Mouse (Mus musculus): ENCODE data around the gene Pnpla8. TPM values are rescaled to one million over a fixed set of nuclear protein-coding genes. Genes with fewer than 3 reads are reported as not detected.
A peak's percentile ranks its signal among the peaks of the same experiment; 100 is the strongest.

The Pnpla8 gene
- polyA plus RNA-seq, 2 experiments, result 29.6 to 63.8 TPM

- no peak overlapping the region for H3K9ac ChIP-seq (ENCODE audit: low read depth, low read length, severe bottlenecking)
- H3K4me2 ChIP-seq (replicated peaks; ENCODE audit: low read depth, low read length, severe bottlenecking), result no peak overlapping the region
- peaks cover 34% of the 10 kb centered on the region for H3K36me3 ChIP-seq (ENCODE audit: control insufficient read depth, insufficient read depth, low read length)
- no peak overlapping the region for H3K4me3 ChIP-seq (replicated peaks; ENCODE audit: low read length)
- no peak overlapping the region for H3K27ac ChIP-seq (replicated peaks; ENCODE audit: low read depth, low read length)
- no peaks in the 10 kb centered on the region for H3K9me3 ChIP-seq (ENCODE audit: control insufficient read depth, low read length)
- no peak for TF ChIP-seq POLR2A (IDR thresholded peaks at IDR 0.05; ENCODE audit: borderline replicate concordance, extremely low read depth, insufficient read depth, insufficient read length)
- no peaks in the 10 kb centered on the region for H3K4me1 ChIP-seq (ENCODE audit: control insufficient read depth, insufficient read depth, low read length)
- H3K27me3 ChIP-seq (ENCODE audit: control insufficient read depth, insufficient read depth, low read length), result no peaks in the 10 kb centered on the region
- DNase-seq (ENCODE audit: low spot score), result peak; percentile 57
- ATAC-seq (ENCODE audit: low FRiP score, low read depth), result no peak
Measured at GRCm38 (mm10) chr12:44292281-44292680, 71.1 kb downstream of the Pnpla8 start.

- no peak for TF ChIP-seq POLR2A (IDR thresholded peaks at IDR 0.05; ENCODE audit: borderline replicate concordance, extremely low read depth, insufficient read depth, insufficient read length)
- ATAC-seq (ENCODE audit: low FRiP score, low read depth) (no peak), DNase-seq (ENCODE audit: low spot score) (no peak)
- H3K4me1 ChIP-seq (ENCODE audit: control insufficient read depth, insufficient read depth, low read length), result no peaks in the 10 kb centered on the region
- H3K9me3 ChIP-seq (ENCODE audit: control insufficient read depth, low read length), result no peaks in the 10 kb centered on the region
- H3K27ac ChIP-seq (replicated peaks; ENCODE audit: low read depth, low read length), result no peak overlapping the region
- H3K4me2 ChIP-seq (replicated peaks; ENCODE audit: low read depth, low read length, severe bottlenecking), result no peak overlapping the region
- H3K4me3 ChIP-seq (replicated peaks; ENCODE audit: low read length), result no peak overlapping the region
- H3K36me3 ChIP-seq (ENCODE audit: control insufficient read depth, insufficient read depth, low read length), result peaks cover 17% of the 10 kb centered on the region
- no peaks in the 10 kb centered on the region for H3K27me3 ChIP-seq (ENCODE audit: control insufficient read depth, insufficient read depth, low read length)
- no peak overlapping the region for H3K9ac ChIP-seq (ENCODE audit: low read depth, low read length, severe bottlenecking)
Measured at GRCm38 (mm10) chr12:44300793-44301192, 79.6 kb downstream of the Pnpla8 start.

- Histone ChIP-seq H3K4me2 (replicated peaks; ENCODE audit: low read depth, low read length, severe bottlenecking) (no peak overlapping the region), H3K4me1 (ENCODE audit: control insufficient read depth, insufficient read depth, low read length) (no peaks in the 10 kb centered on the region), H3K4me3 (replicated peaks; ENCODE audit: low read length) (no peak overlapping the region), H3K27me3 (ENCODE audit: control insufficient read depth, insufficient read depth, low read length) (no peaks in the 10 kb centered on the region), H3K9me3 (ENCODE audit: control insufficient read depth, low read length) (no peaks in the 10 kb centered on the region), H3K27ac (replicated peaks; ENCODE audit: low read depth, low read length) (no peak overlapping the region), H3K9ac (ENCODE audit: low read depth, low read length, severe bottlenecking) (no peak overlapping the region), H3K36me3 (ENCODE audit: control insufficient read depth, insufficient read depth, low read length) (peaks cover 28% of the 10 kb centered on the region)
- 95% methylated on average over 1 of the region's 1 CpGs for WGBS
- no peak for TF ChIP-seq POLR2A (IDR thresholded peaks at IDR 0.05; ENCODE audit: borderline replicate concordance, extremely low read depth, insufficient read depth, insufficient read length)
- ATAC-seq (ENCODE audit: low FRiP score, low read depth) (no peak), DNase-seq (ENCODE audit: low spot score) (no peak)
Measured at GRCm38 (mm10) chr12:44304012-44304411, 82.8 kb downstream of the Pnpla8 start.

DNA sequence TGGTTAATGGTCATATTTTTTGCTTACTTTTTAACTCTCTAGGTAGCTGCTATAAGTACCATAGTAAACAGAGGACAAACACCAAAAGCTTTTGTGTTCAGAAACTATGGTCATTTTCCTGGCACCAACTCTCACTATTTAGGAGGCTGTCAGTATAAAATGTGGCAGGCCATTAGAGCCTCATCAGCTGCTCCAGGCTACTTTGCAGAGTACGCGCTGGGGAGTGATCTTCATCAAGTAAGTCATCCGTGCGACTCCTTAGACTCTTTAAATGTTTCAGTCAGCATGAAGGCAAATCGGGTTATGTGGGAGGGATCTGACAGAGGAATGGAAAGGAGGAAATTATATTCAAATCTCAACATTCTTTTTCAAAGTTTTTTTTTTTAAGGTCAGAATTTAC lies 83.7 kb downstream of the Pnpla8 start:
- ATAC-seq (ENCODE audit: low FRiP score, low read depth) (no peak), DNase-seq (ENCODE audit: low spot score) (no peak)
- no peak overlapping the region for H3K4me3 ChIP-seq (replicated peaks; ENCODE audit: low read length)
- H3K27ac ChIP-seq (replicated peaks; ENCODE audit: low read depth, low read length), result no peak overlapping the region
- H3K9ac ChIP-seq (ENCODE audit: low read depth, low read length, severe bottlenecking), result no peak overlapping the region
- WGBS, result 85% methylated on average over 5 of the region's 5 CpGs
- H3K9me3 ChIP-seq (ENCODE audit: control insufficient read depth, low read length), result no peaks in the 10 kb centered on the region
- H3K36me3 ChIP-seq (ENCODE audit: control insufficient read depth, insufficient read depth, low read length), result peaks cover 29% of the 10 kb centered on the region
- H3K4me2 ChIP-seq (replicated peaks; ENCODE audit: low read depth, low read length, severe bottlenecking), result no peak overlapping the region
- TF ChIP-seq POLR2A (IDR thresholded peaks at IDR 0.05; ENCODE audit: borderline replicate concordance, extremely low read depth, insufficient read depth, insufficient read length), result no peak
- H3K27me3 ChIP-seq (ENCODE audit: control insufficient read depth, insufficient read depth, low read length), result no peaks in the 10 kb centered on the region
- no peaks in the 10 kb centered on the region for H3K4me1 ChIP-seq (ENCODE audit: control insufficient read depth, insufficient read depth, low read length)

GRCm38 (mm10) chr12:44308221-44308620 lies 87.1 kb downstream of the Pnpla8 start:
- Histone ChIP-seq H3K9me3 (ENCODE audit: control insufficient read depth, low read length) (no peaks in the 10 kb centered on the region), H3K4me2 (replicated peaks; ENCODE audit: low read depth, low read length, severe bottlenecking) (no peak overlapping the region), H3K9ac (ENCODE audit: low read depth, low read length, severe bottlenecking) (no peak overlapping the region), H3K27ac (replicated peaks; ENCODE audit: low read depth, low read length) (no peak overlapping the region), H3K4me3 (replicated peaks; ENCODE audit: low read length) (no peak overlapping the region), H3K27me3 (ENCODE audit: control insufficient read depth, insufficient read depth, low read length) (no peaks in the 10 kb centered on the region), H3K4me1 (ENCODE audit: control insufficient read depth, insufficient read depth, low read length) (no peaks in the 10 kb centered on the region), H3K36me3 (ENCODE audit: control insufficient read depth, insufficient read depth, low read length) (peaks cover 28% of the 10 kb centered on the region)
- no peak for DNase-seq (ENCODE audit: low spot score)
- WGBS, result 85% methylated on average over 3 of the region's 3 CpGs
- TF ChIP-seq POLR2A (IDR thresholded peaks at IDR 0.05; ENCODE audit: borderline replicate concordance, extremely low read depth, insufficient read depth, insufficient read length), result no peak
- no peak for ATAC-seq (ENCODE audit: low FRiP score, low read depth)

GRCm38 (mm10) chr12:44315212-44315611 lies 94.0 kb downstream of the Pnpla8 start:
- no peaks in the 10 kb centered on the region for H3K27me3 ChIP-seq (ENCODE audit: control insufficient read depth, insufficient read depth, low read length)
- DNase-seq (ENCODE audit: low spot score) (no peak), ATAC-seq (ENCODE audit: low FRiP score, low read depth) (no peak)
- no peak overlapping the region for H3K9ac ChIP-seq (ENCODE audit: low read depth, low read length, severe bottlenecking)
- TF ChIP-seq POLR2A (IDR thresholded peaks at IDR 0.05; ENCODE audit: borderline replicate concordance, extremely low read depth, insufficient read depth, insufficient read length), result no peak
- no peak overlapping the region for H3K4me2 ChIP-seq (replicated peaks; ENCODE audit: low read depth, low read length, severe bottlenecking)
- H3K36me3 ChIP-seq (ENCODE audit: control insufficient read depth, insufficient read depth, low read length), result peaks cover 13% of the 10 kb centered on the region
- no peaks in the 10 kb centered on the region for H3K9me3 ChIP-seq (ENCODE audit: control insufficient read depth, low read length)
- no peak overlapping the region for H3K27ac ChIP-seq (replicated peaks; ENCODE audit: low read depth, low read length)
- H3K4me3 ChIP-seq (replicated peaks; ENCODE audit: low read length), result no peak overlapping the region
- WGBS, result 86% methylated on average over 2 of the region's 2 CpGs
- no peaks in the 10 kb centered on the region for H3K4me1 ChIP-seq (ENCODE audit: control insufficient read depth, insufficient read depth, low read length)
